Mouse (Mus musculus) liver, embryonic 14.5 days (tissue): ENCODE results near the gene Stat6. TPM values are rescaled to one million over a fixed set of nuclear protein-coding genes. Genes with fewer than 3 reads are reported as not detected.

Experiments
- ATAC-seq: fragments of 200-750 bp; cut with Nextera tagmentation; 2 replicates; pipeline ENCODE4 v1.8.0; 2017; ENCODE audit warnings: moderate number of reproducible peaks, mild to moderate bottlenecking, moderate library complexity; ENCODE audit not compliant: insufficient read depth
- DNase-seq, 3 experiments: peaks; one replicate each; pipeline ENCODE4 v3.0.0-alpha.2; 2012 to 2013; ENCODE audit warnings: low read depth in 3 of 3, low spot score in 3 of 3
- H3K27ac ChIP-seq: fragments of 300-500 bp; sonication (generic); 2 replicates; pipeline ENCODE4 v1.5.1; 2014; ENCODE audit warnings: moderate library complexity, mild to moderate bottlenecking, control low read depth, inconsistent platforms
- H3K27me3 ChIP-seq: fragments of 300-500 bp; sonication (generic); 2 replicates; pipeline ENCODE4 v1.6.1; 2014; ENCODE audit warnings: mild to moderate bottlenecking, low read length, moderate library complexity; ENCODE audit not compliant: control insufficient read depth, insufficient read depth
- H3K36me3 ChIP-seq: fragments of 300-500 bp; sonication (generic); replicated peaks from 2 replicates; pipeline ENCODE4 v1.6.1; 2014; ENCODE audit warnings: low read depth; ENCODE audit not compliant: control insufficient read depth, insufficient read depth
- H3K4me1 ChIP-seq, 2 experiments: fragments of 200-500 bp in 1 of 2; fragments of 300-500 bp in 1 of 2; sonication (generic) in 1 of 2; replicated peaks; 2 replicates each; pipeline ENCODE4 v1.6.1; 2012 to 2014; ENCODE audit warnings: antibody characterized with exemption in 1 of 2, inconsistent platforms in 1 of 2, low read length in 1 of 2; ENCODE audit not compliant: control insufficient read depth in 2 of 2, insufficient read depth in 2 of 2
- H3K4me2 ChIP-seq: fragments of 300-500 bp; sonication (generic); 2 replicates; pipeline ENCODE4 v1.6.1; 2014; ENCODE audit warnings: low read depth, mild to moderate bottlenecking, control low read depth, moderate library complexity
- H3K4me3 ChIP-seq, 2 experiments: fragments of 200-500 bp in 1 of 2; fragments of 300-500 bp in 1 of 2; sonication (generic) in 1 of 2; 2 replicates each; pipeline ENCODE4 v1.5.1; 2012 to 2014; ENCODE audit warnings: low read depth in 2 of 2, low read length in 2 of 2, mild to moderate bottlenecking in 2 of 2, control low read depth in 1 of 2, inconsistent platforms in 1 of 2, moderate library complexity in 1 of 2; ENCODE audit not compliant: insufficient read depth in 1 of 2
- H3K9ac ChIP-seq: fragments of 300-500 bp; sonication (generic); replicated peaks from 2 replicates; pipeline ENCODE4 v1.6.1; 2014; ENCODE audit warnings: mild to moderate bottlenecking, control low read depth, moderate library complexity
- H3K9me3 ChIP-seq: fragments of 300-500 bp; sonication (generic); 2 replicates; pipeline ENCODE4 v1.6.1; 2016; ENCODE audit warnings: low read length, mixed read lengths; ENCODE audit not compliant: control insufficient read depth
- CTCF ChIP-seq: IDR thresholded peaks from 2 replicates; pipeline ENCODE4 v1.5.1; 2016; ENCODE audit warnings: antibody characterized with exemption, low read depth, control low read depth
- EP300 ChIP-seq: IDR thresholded peaks from 2 replicates; pipeline ENCODE4 v1.6.1; 2016; ENCODE audit warnings: antibody characterized with exemption, low read depth
- WGBS: fragments of 180-500 bp; shearing (Covaris S2); extraction: QIAGEN DNeasy Blood & Tissue Kit; methylation state at CpG from one replicate; pipeline ENCODE4 v1.1.7; 2014; ENCODE audit not compliant: insufficient replicate concordance; 5-methylcytosine and 5-hydroxymethylcytosine counted together
- polyA plus RNA-seq, 2 experiments: library from polyadenylated mRNA; depleted of rRNA in 1 of 2; stranded (reverse) in 1 of 2; unstranded in 1 of 2; fragments of >200 nt; fragmentation: Nextera tagmentation in 1 of 2; extraction: Ambion mirVana in 1 of 2; gene quantifications; 2 replicates each; pipeline versions ENCODE4 v1.2.1 to v1.2.3; 2012 to 2014

Stat6 gene
- polyA plus RNA-seq, 2 experiments: 10.2 to 10.9 TPM

DNA sequence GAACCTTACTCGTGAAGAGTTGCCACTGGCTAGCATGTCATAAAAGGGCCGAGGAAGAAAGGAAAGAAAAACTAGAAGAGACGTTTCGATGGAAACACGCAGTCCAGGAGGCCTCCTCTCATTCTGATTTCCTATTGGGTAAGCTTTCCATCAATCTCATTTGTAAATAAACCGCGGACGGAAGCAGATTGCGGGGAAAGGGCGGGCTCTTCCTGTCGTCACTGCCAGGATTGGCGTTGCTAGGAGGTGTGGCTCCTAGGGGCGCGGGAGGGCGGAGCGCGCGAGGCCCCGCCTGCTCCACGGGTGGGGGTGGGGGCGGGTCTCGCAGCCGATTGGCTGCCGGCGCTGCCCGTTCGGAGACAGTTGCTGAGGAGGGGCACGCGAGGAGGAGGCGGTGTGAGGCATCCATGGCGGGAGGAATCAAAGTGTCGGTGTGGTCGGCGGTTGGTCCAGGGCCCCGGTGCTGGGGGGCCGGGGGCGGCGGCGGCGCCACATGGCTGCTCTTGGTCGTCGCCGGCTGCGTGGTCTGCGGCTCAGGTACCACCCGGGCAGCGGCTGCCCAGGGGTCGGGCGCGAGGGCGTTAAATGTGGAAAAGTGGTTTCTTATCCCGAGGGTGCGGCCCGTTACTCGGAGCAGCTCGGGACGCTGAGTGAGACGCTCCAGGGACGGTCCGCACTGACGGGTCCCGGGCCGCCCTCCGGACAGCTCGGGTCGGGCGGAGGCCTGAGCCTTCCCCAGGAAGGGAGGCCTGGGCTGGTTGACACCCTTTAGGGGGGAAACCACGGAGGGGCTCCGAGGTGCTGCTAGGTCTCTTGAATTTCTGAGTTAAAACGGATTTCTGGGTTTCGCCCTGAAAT, 34.1 kb downstream of the Stat6 start:
- no peak for TF ChIP-seq CTCF
- no peak for TF ChIP-seq EP300
- Histone ChIP-seq H3K27me3 (no peaks in the 10 kb centered on the region), H3K9me3 (no peaks in the 10 kb centered on the region), H3K9ac (peak overlapping the region; percentile 80), H3K27ac (peak overlapping the region; percentile 74), H3K36me3 (no peaks in the 10 kb centered on the region), H3K4me3 (peak overlapping the region; percentile 75 to 91), H3K4me1 (peaks cover 4 to 6% of the 10 kb centered on the region in 2 experiments), H3K4me2 (peak overlapping the region; percentile 98)
- peak; percentile 98 to 99 (median 98) for DNase-seq
- peak; percentile 92 for ATAC-seq
- WGBS: under 1% methylated on average over 71 of the region's 71 CpGs

DNA sequence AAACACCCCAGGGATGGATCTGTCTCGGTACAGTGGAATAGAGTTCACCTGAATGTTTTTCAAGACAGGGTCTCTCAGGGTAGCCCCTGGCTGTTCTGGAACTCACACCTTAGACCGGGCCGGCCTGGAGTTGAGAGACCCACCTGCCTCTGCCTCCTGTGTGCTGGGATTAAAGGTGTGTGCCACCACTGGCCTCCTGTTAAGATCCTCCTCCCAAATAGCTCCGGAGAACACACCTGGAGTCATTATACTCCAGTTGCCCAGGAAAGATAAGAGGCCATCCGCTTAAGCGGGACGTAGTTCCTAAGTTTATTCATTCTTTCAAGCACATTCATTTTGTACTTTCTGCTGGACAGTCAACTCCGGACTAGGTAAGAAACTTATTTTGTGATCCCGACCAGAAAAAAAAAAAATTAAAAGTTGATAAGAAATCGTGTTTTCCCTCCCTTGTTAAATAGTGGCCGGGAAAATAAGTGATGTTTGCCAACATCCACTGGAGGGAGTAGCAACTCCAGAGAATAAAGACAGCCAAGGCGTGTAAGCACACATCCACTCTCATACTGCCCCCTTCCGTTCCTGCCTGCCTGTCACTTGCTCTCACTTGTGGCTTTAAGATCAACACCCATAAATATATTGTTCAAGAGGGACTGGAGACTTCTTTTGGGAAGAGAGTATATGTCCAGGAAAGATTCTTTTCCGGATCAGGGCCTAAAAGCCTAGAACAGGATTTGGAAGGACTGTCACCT, 35.0 kb downstream of the Stat6 start:
- peak; percentile 87 for TF ChIP-seq CTCF
- no peak for TF ChIP-seq EP300
- Histone ChIP-seq H3K27ac (peak overlapping the region; percentile 74), H3K4me2 (peak overlapping the region; percentile 98), H3K9ac (peak overlapping the region; percentile 80), H3K4me3 (peak overlapping the region; percentile 70 to 91), H3K4me1 (peaks cover 4 to 6% of the 10 kb centered on the region in 2 experiments), H3K36me3 (no peaks in the 10 kb centered on the region), H3K9me3 (no peaks in the 10 kb centered on the region), H3K27me3 (no peaks in the 10 kb centered on the region)
- 6% methylated on average over 14 of the region's 14 CpGs for WGBS
- ATAC-seq (no peak), DNase-seq (peak; percentile 67 to 76 (median 67))

DNA sequence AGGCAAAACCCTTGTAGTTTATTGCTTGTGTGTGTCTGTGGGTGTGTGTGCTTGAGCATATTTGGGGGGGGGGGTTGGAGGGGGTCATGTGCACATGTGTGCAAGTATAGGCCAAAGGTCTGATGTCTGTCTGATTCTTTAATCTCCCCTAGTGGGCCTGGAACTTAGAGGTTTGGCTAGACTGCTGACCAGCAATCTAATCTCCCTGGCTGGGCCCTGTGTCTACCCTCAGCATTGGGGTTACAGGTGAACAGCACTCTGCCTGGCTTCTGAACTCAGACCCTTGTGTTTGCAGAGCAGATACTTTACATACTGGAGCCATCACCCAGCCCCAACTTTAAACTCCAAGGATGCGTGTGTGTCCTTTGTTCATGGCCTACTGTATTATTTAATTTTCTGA, 36.4 kb downstream of the Stat6 start:
- Histone ChIP-seq H3K9ac (no peak overlapping the region), H3K4me2 (no peak overlapping the region), H3K36me3 (no peaks in the 10 kb centered on the region), H3K4me1 (peaks cover 4 to 6% of the 10 kb centered on the region in 2 experiments), H3K4me3 (no peak overlapping the region), H3K9me3 (no peaks in the 10 kb centered on the region), H3K27me3 (no peaks in the 10 kb centered on the region), H3K27ac (no peak overlapping the region)
- ATAC-seq (no peak), DNase-seq (no peak)
- WGBS: 78% methylated on average over 1 of the region's 1 CpGs
- TF ChIP-seq EP300: no peak
- no peak for TF ChIP-seq CTCF

DNA sequence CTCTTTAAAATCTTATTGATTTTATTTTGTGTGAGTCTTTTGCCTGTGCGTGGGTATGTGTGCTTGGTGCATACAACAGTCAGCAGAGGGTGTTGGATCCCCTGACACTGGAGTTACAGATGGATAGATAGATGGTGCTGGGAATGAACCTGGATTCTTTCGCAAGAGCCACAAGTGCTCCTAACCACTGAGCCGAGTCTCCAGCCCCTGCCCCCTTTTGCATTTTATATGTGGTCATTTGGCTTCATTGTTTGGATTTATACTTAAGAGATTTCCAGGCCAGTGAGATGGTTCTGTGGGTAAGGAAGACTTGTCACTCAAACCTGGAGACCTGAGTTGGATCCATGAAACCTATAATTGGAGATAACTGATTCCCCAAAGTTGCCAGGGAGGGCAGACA, 37.1 kb downstream of the Stat6 start:
- Histone ChIP-seq H3K27me3 (no peaks in the 10 kb centered on the region), H3K27ac (no peak overlapping the region), H3K9ac (no peak overlapping the region), H3K4me2 (no peak overlapping the region), H3K36me3 (no peaks in the 10 kb centered on the region), H3K9me3 (no peaks in the 10 kb centered on the region), H3K4me1 (peaks cover 4 to 6% of the 10 kb centered on the region in 2 experiments), H3K4me3 (no peak overlapping the region)
- DNase-seq (no peak), ATAC-seq (no peak)
- 78% methylated on average over 3 of the region's 3 CpGs for WGBS
- no peak for TF ChIP-seq EP300
- no peak for TF ChIP-seq CTCF

DNA sequence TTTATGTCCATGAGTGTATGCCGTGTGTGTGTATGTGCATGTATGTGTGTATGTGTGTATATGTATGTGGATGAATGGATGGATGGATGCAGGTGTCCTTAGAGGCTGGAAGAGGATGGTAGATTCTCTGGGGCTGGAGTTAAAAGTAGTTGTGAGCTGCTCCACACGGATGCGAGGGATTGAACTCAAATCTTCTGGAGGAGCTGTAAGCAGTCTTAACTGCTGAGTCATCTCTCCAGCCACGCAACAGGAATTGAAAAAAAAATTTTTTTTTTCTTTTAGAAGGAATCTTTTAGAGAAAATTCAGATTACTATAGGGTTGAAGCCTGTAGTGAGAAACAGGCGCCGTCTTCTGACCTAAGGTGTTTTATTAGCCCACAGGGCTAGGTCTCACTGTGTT, 40.1 kb downstream of the Stat6 start:
- Histone ChIP-seq H3K9ac (no peak overlapping the region), H3K36me3 (no peaks in the 10 kb centered on the region), H3K27me3 (no peaks in the 10 kb centered on the region), H3K9me3 (no peaks in the 10 kb centered on the region), H3K4me1 (peaks cover 3 to 4% of the 10 kb centered on the region in 2 experiments), H3K4me3 (no peak overlapping the region), H3K27ac (no peak overlapping the region), H3K4me2 (no peak overlapping the region)
- TF ChIP-seq EP300 (no peak), CTCF (no peak)
- ATAC-seq: no peak
- WGBS: 76% methylated on average over 6 of the region's 6 CpGs
- DNase-seq: no peak
